Mouse (Mus musculus) MEL (cell line): ENCODE data around the gene Wee1. TPM values are rescaled to one million over a fixed set of nuclear protein-coding genes. Genes with fewer than 3 reads are reported as not detected.

Experiments
- DNase-seq: peaks from one replicate; pipeline ENCODE4 v3.0.0; 2011; ENCODE audit warnings: low read depth, low spot score
- H3K27ac ChIP-seq: 2 replicates; pipeline ENCODE4 v1.5.1; 2012; ENCODE audit warnings: low read depth, mild to moderate bottlenecking, control low read depth, low read length, moderate library complexity; ENCODE audit not compliant: control insufficient read depth
- H3K27me3 ChIP-seq, 2 experiments: fragments of 150-350 bp in 1 of 2; sonication (generic) in 1 of 2; 2 replicates each; pipeline ENCODE4 v1.6.1; 2012; ENCODE audit warnings: low read length in 2 of 2, mild to moderate bottlenecking in 2 of 2, improper control_type of control experiment in 1 of 2, moderate library complexity in 1 of 2; ENCODE audit not compliant: insufficient read depth in 2 of 2, control insufficient read depth in 1 of 2
- H3K36me3 ChIP-seq, 2 experiments: 2 replicates each; pipeline ENCODE4 v1.6.1; 2012 to 2014; ENCODE audit warnings: low read length in 2 of 2, improper control_type of control experiment in 1 of 2, inconsistent platforms in 1 of 2, mild to moderate bottlenecking in 1 of 2; ENCODE audit not compliant: insufficient read depth in 2 of 2, control insufficient read depth in 1 of 2
- H3K4me1 ChIP-seq, 2 experiments: fragments of 150-350 bp in 1 of 2; sonication (generic) in 1 of 2; 2 replicates each; pipeline ENCODE4 v1.6.1; 2012; ENCODE audit warnings: low read length in 2 of 2, improper control_type of control experiment in 1 of 2, mild to moderate bottlenecking in 1 of 2; ENCODE audit not compliant: insufficient read depth in 2 of 2, control insufficient read depth in 1 of 2
- H3K4me3 ChIP-seq, 2 experiments: fragments of 150-350 bp in 1 of 2; sonication (generic) in 1 of 2; 2 replicates each; pipeline ENCODE4 v1.5.1; 2012; ENCODE audit warnings: low read depth in 2 of 2, low read length in 2 of 2, mild to moderate bottlenecking in 2 of 2, moderate library complexity in 2 of 2, control low read depth in 1 of 2, improper control_type of control experiment in 1 of 2; ENCODE audit not compliant: control insufficient read depth in 1 of 2, insufficient read depth in 1 of 2
- H3K79me2 ChIP-seq: 2 replicates; pipeline ENCODE4 v1.6.1; 2012; ENCODE audit warnings: mild to moderate bottlenecking, low read length, moderate library complexity; ENCODE audit not compliant: control insufficient read depth, poor library complexity, insufficient read depth
- H3K9ac ChIP-seq: 2 replicates; pipeline ENCODE4 v1.6.1; 2012; ENCODE audit warnings: low read depth, mild to moderate bottlenecking, control low read depth, low read length, moderate library complexity; ENCODE audit not compliant: control insufficient read depth, poor library complexity, severe bottlenecking
- H3K9me3 ChIP-seq: fragments of 150-350 bp; sonication (generic); replicated peaks from 2 replicates; pipeline ENCODE4 v1.6.1; 2012; ENCODE audit warnings: mild to moderate bottlenecking, low read length, improper control_type of control experiment, moderate library complexity; ENCODE audit not compliant: insufficient read depth
- BHLHE40 ChIP-seq: IDR thresholded peaks from 2 replicates; pipeline ENCODE4 v1.6.1; 2012; ENCODE audit warnings: low read depth, mild to moderate bottlenecking, inconsistent platforms, low read length, improper control_type of control experiment, borderline replicate concordance
- CHD1 ChIP-seq: IDR thresholded peaks from 2 replicates; pipeline ENCODE4 v1.6.1; 2012; ENCODE audit warnings: low read depth, mild to moderate bottlenecking, inconsistent platforms, low read length, improper control_type of control experiment
- CHD2 ChIP-seq: IDR thresholded peaks from 2 replicates; pipeline ENCODE4 v1.6.1; 2011; ENCODE audit warnings: low read length, improper control_type of control experiment
- CTCF ChIP-seq, 3 experiments: IDR thresholded peaks in 2 of 3; conservative IDR thresholded peaks in 1 of 3; 2 replicates each; pipeline ENCODE4 v1.5.1; 2011 to 2012; ENCODE audit warnings: low read length in 3 of 3, low read depth in 2 of 3, mild to moderate bottlenecking in 2 of 3, improper control_type of control experiment in 1 of 3, inconsistent platforms in 1 of 3, mixed read lengths in 1 of 3, moderate library complexity in 1 of 3; ENCODE audit not compliant: control insufficient read depth in 1 of 3, insufficient read depth in 1 of 3, poor library complexity in 1 of 3, severe bottlenecking in 1 of 3
- EP300 ChIP-seq, 2 experiments: IDR thresholded peaks; 2 replicates each; pipeline ENCODE4 v1.6.1; 2011; ENCODE audit warnings: improper control_type of control experiment in 2 of 2, low read length in 2 of 2, low read depth in 1 of 2, mild to moderate bottlenecking in 1 of 2
- ETS1 ChIP-seq: IDR thresholded peaks from 2 replicates; pipeline ENCODE4 v1.6.1; 2012; ENCODE audit warnings: low read depth, mild to moderate bottlenecking, inconsistent platforms, low read length, improper control_type of control experiment, moderate library complexity
- GABPA ChIP-seq: IDR thresholded peaks from 2 replicates; pipeline ENCODE4 v1.6.1; 2012; ENCODE audit warnings: low read depth, mild to moderate bottlenecking, inconsistent platforms, low read length, improper control_type of control experiment, moderate library complexity
- GATA1 ChIP-seq: IDR thresholded peaks from 2 replicates; pipeline ENCODE4 v1.6.1; 2011; ENCODE audit warnings: low read depth, low read length, improper control_type of control experiment
- JUND ChIP-seq: IDR thresholded peaks from 2 replicates; pipeline ENCODE4 v1.6.1; 2011; ENCODE audit warnings: low read depth, mild to moderate bottlenecking, improper control_type of control experiment, low read length
- KAT2A ChIP-seq: conservative IDR thresholded peaks from 2 replicates; pipeline ENCODE4 v1.6.1; 2012; ENCODE audit warnings: low read depth, low read length, improper control_type of control experiment, inconsistent platforms
- MAX ChIP-seq: IDR thresholded peaks from 2 replicates; pipeline ENCODE4 v1.6.1; 2011; ENCODE audit warnings: low read length, improper control_type of control experiment
- MAZ ChIP-seq: IDR thresholded peaks from 2 replicates; pipeline ENCODE4 v1.6.1; 2012; ENCODE audit warnings: low read depth, mild to moderate bottlenecking, inconsistent platforms, low read length, improper control_type of control experiment
- MXI1 ChIP-seq: IDR thresholded peaks from 2 replicates; pipeline ENCODE4 v1.6.1; 2011; ENCODE audit warnings: mild to moderate bottlenecking, low read depth, low read length, improper control_type of control experiment
- MYB ChIP-seq: IDR thresholded peaks from 2 replicates; pipeline ENCODE4 v1.6.1; 2011; ENCODE audit warnings: mild to moderate bottlenecking, low read depth, low read length, improper control_type of control experiment
- MYC ChIP-seq: IDR thresholded peaks from 2 replicates; pipeline ENCODE4 v1.6.1; 2011; ENCODE audit warnings: low read depth, mild to moderate bottlenecking, low read length, improper control_type of control experiment, moderate library complexity
- NELFE ChIP-seq: IDR thresholded peaks from 2 replicates; pipeline ENCODE4 v1.6.1; 2011; ENCODE audit warnings: low read depth, low read length, improper control_type of control experiment
- POLR2A ChIP-seq, 2 experiments: IDR thresholded peaks; 2 replicates each; pipeline ENCODE4 v1.6.1; 2011 to 2012; ENCODE audit warnings: low read length in 2 of 2, mild to moderate bottlenecking in 2 of 2, control low read depth in 1 of 2, improper control_type of control experiment in 1 of 2, low read depth in 1 of 2, moderate library complexity in 1 of 2; ENCODE audit not compliant: control insufficient read depth in 1 of 2, insufficient read depth in 1 of 2, poor library complexity in 1 of 2
- POLR2AphosphoS2 ChIP-seq: IDR thresholded peaks from 2 replicates; pipeline ENCODE4 v1.6.1; 2011; ENCODE audit warnings: low read length, improper control_type of control experiment
- POLR2AphosphoS5 ChIP-seq: IDR thresholded peaks from 2 replicates; pipeline ENCODE4 v1.6.1; 2012; ENCODE audit warnings: low read depth, borderline replicate concordance, mild to moderate bottlenecking, inconsistent platforms, low read length, moderate library complexity, mixed read lengths
- RAD21 ChIP-seq: IDR thresholded peaks from 2 replicates; pipeline ENCODE4 v1.6.1; 2011; ENCODE audit warnings: mild to moderate bottlenecking, low read depth, low read length, improper control_type of control experiment
- RCOR1 ChIP-seq: IDR thresholded peaks from 2 replicates; pipeline ENCODE4 v1.6.1; 2012; ENCODE audit warnings: low read depth, mild to moderate bottlenecking, inconsistent platforms, low read length, improper control_type of control experiment
- SIN3A ChIP-seq: IDR thresholded peaks from 2 replicates; pipeline ENCODE4 v1.6.1; 2012; ENCODE audit warnings: low read length, improper control_type of control experiment, inconsistent platforms
- SMC3 ChIP-seq: IDR thresholded peaks from 2 replicates; pipeline ENCODE4 v1.6.1; 2011; ENCODE audit warnings: low read depth, low read length, improper control_type of control experiment
- TAL1 ChIP-seq: IDR thresholded peaks from 2 replicates; pipeline ENCODE4 v1.6.1; 2012; ENCODE audit warnings: mild to moderate bottlenecking, inconsistent platforms, low read length, moderate library complexity, mixed read lengths
- TBP ChIP-seq: IDR thresholded peaks from 2 replicates; pipeline ENCODE4 v1.8.0; 2011; ENCODE audit warnings: low read depth, low read length, improper control_type of control experiment
- TCF12 ChIP-seq: IDR thresholded peaks from 2 replicates; pipeline ENCODE4 v1.6.1; 2014; ENCODE audit warnings: low read depth, mild to moderate bottlenecking, inconsistent platforms, low read length, improper control_type of control experiment, moderate library complexity
- UBTF ChIP-seq: IDR thresholded peaks from 2 replicates; pipeline ENCODE4 v1.6.1; 2012; ENCODE audit warnings: low read depth, mild to moderate bottlenecking, inconsistent platforms, low read length, improper control_type of control experiment, moderate library complexity, borderline replicate concordance; ENCODE audit not compliant: insufficient read depth
- USF1 ChIP-seq: IDR thresholded peaks from 2 replicates; pipeline ENCODE4 v1.6.1; 2014; ENCODE audit warnings: low read depth, mild to moderate bottlenecking, inconsistent platforms, low read length, improper control_type of control experiment, moderate library complexity
- USF2 ChIP-seq, 2 experiments: IDR thresholded peaks; 2 replicates each; pipeline ENCODE4 v1.6.1; 2011 to 2012; ENCODE audit warnings: improper control_type of control experiment in 2 of 2, low read length in 2 of 2, borderline replicate concordance in 1 of 2, inconsistent platforms in 1 of 2, low read depth in 1 of 2, mild to moderate bottlenecking in 1 of 2; ENCODE audit not compliant: insufficient read depth in 1 of 2
- ZC3H11A ChIP-seq: IDR thresholded peaks from 2 replicates; pipeline ENCODE4 v1.6.1; 2012; ENCODE audit warnings: low read depth, mild to moderate bottlenecking, inconsistent platforms, low read length, improper control_type of control experiment
- ZMIZ1 ChIP-seq: IDR thresholded peaks from 2 replicates; pipeline ENCODE4 v1.6.1; 2012; ENCODE audit warnings: low read depth, mild to moderate bottlenecking, inconsistent platforms, low read length, improper control_type of control experiment, moderate library complexity
- ZNF384 ChIP-seq: IDR thresholded peaks from 2 replicates; pipeline ENCODE4 v1.6.1; 2012; ENCODE audit warnings: low read depth, mild to moderate bottlenecking, inconsistent platforms, low read length, improper control_type of control experiment
- polyA plus RNA-seq, 2 experiments: library from polyadenylated mRNA; stranded (reverse) in 1 of 2; unstranded in 1 of 2; fragments of >175 nt in 1 of 2; fragments of >200 nt in 1 of 2; gene quantifications; 2 replicates each; pipeline versions ENCODE4 v1.2.1 to v1.2.4; 2012; ENCODE audit warnings: low replicate concordance in 2 of 2, low read depth in 1 of 2; ENCODE audit not compliant: insufficient read length in 2 of 2, insufficient read depth in 1 of 2, missing spikeins in 1 of 2
- total RNA-seq: library from RNA; depleted of rRNA; stranded (reverse); fragments of 300-350 nt; gene quantifications from 2 replicates; pipeline ENCODE4 v1.2.3, GENCODE M21; 2012

Gene Wee1
- total and polyA plus RNA-seq, 3 experiments = 9.3 to 23.0 TPM; not detected in 1

- Histone ChIP-seq H3K27ac (peak overlapping the region; percentile 63), H3K9me3 (no peaks in the 10 kb centered on the region), H3K9ac (peak overlapping the region; percentile 58), H3K4me1 (peaks cover 6 to 21% of the 10 kb centered on the region in 2 experiments), H3K4me3 (peak overlapping the region; percentile 60 to 75), H3K27me3 (no peaks in the 10 kb centered on the region), H3K36me3 (peaks cover 0 to 7% of the 10 kb centered on the region in 2 experiments; a peak in 2 of 4 replicates), H3K79me2 (no peaks in the 10 kb centered on the region)
- DNase-seq = peak; percentile 90
- no peak for TF ChIP-seq BHLHE40
- TF ChIP-seq ETS1 = peak; percentile 95
- no peak for TF ChIP-seq POLR2A (IDR thresholded peaks at IDR 0.05; ENCODE audit: control insufficient read depth in 1 of 2, insufficient read depth in 1 of 2, low read depth in 1 of 2, low read length in 2 of 2, poor library complexity in 1 of 2)
- no peak for TF ChIP-seq SMC3
- no peak for TF ChIP-seq TAL1
- TF ChIP-seq MYC = no peak
- peak; percentile 74 for TF ChIP-seq MXI1
- no peak for TF ChIP-seq ZC3H11A
- TF ChIP-seq ZMIZ1 = no peak
- TF ChIP-seq RCOR1 = 0 out of 2 replicates have a peak, but pooled peaks have one; percentile 10
- no peak for TF ChIP-seq RAD21
- TF ChIP-seq TCF12 = 0 out of 2 replicates have a peak, but pooled peaks have one; percentile 31
- no peak for TF ChIP-seq TBP
- 0 out of 2 replicates have a peak, but pooled peaks have one; percentile 45 for TF ChIP-seq CHD1
- no peak for TF ChIP-seq UBTF
- TF ChIP-seq NELFE = 0 out of 2 replicates have a peak, but pooled peaks have one; percentile 28
- peak in 1 of 2 experiments; percentile 42; a peak in 1 of 4 replicates for TF ChIP-seq EP300 (IDR thresholded peaks at IDR 0.05; ENCODE audit: low read depth in 1 of 2, low read length in 2 of 2)
- TF ChIP-seq POLR2AphosphoS5 = no peak
- TF ChIP-seq CTCF (IDR thresholded peaks at IDR 0.05 in 2 of 3, conservative IDR thresholded peaks at IDR 0.05 in 1 of 3; ENCODE audit: control insufficient read depth in 1 of 3, insufficient read depth in 1 of 3, low read depth in 2 of 3, low read length in 3 of 3, poor library complexity in 1 of 3, severe bottlenecking in 1 of 3) = no peak
- TF ChIP-seq USF2 (IDR thresholded peaks at IDR 0.05; ENCODE audit: borderline replicate concordance in 1 of 2, insufficient read depth in 1 of 2, low read depth in 1 of 2, low read length in 2 of 2) = no peak
- TF ChIP-seq KAT2A = no peak
- TF ChIP-seq POLR2AphosphoS2 = no peak
- no peak for TF ChIP-seq GATA1
- TF ChIP-seq USF1 = no peak
- peak; percentile 7; the same call in 1 of the 2 replicates for TF ChIP-seq MAZ
- peak; percentile 77 for TF ChIP-seq SIN3A
- no peak for TF ChIP-seq CHD2
- no peak for TF ChIP-seq GABPA
- no peak for TF ChIP-seq ZNF384
- peak; percentile 41; the same call in 1 of the 2 replicates for TF ChIP-seq MAX
- TF ChIP-seq JUND = peak; percentile 48; the same call in 1 of the 2 replicates
- no peak for TF ChIP-seq MYB
Observed at GRCm38 (mm10) chr7:110108967-110109610, 12.8 kb upstream of the Wee1 start.
